In genomic region chr2:118168225-118168624, GRCm38 (mm10) we compare ENCODE assay signal across 19 mouse cellular contexts. TPM values are rescaled to one million over a fixed set of nuclear protein-coding genes. Genes with fewer than 3 reads are reported as not detected.
A peak's percentile ranks its signal among the peaks of the same experiment; 100 is the strongest.
DNase-seq lines count a peak whose midpoint lies in the region; ATAC-seq lines count a peak whose summit lies in the region.
"Had no signal": no experiment of that assay in that cellular context is flagged by ENCODE, and none has a peak within 500 bp of the region (broad histone marks: within the 10 kb centered on the region; RNA-seq: fewer than 3 reads in every experiment).

No protein-coding gene starts in this region.

- WGBS in hindbrain, embryonic 10.5 days, result 87% methylated on average over 1 of the region's 1 CpGs
- WGBS in hindbrain, embryonic 16.5 days, result 72% methylated on average over 1 of the region's 1 CpGs
- 25% methylated on average over 1 of the region's 1 CpGs for WGBS in embryonic facial prominence, embryonic 14.5 days
- WGBS in limb, embryonic 15.5 days, result 23% methylated on average over 1 of the region's 1 CpGs

- H3K4me1 ChIP-seq in hindbrain, embryonic 10.5 days (replicated peaks), result peaks cover 15% of the 10 kb centered on the region
- H3K4me1 ChIP-seq in hindbrain, embryonic 16.5 days (ENCODE audit: control insufficient read depth, insufficient read depth, low read depth, low read length), result no peaks in the 10 kb centered on the region
- no peaks in the 10 kb centered on the region for H3K4me1 ChIP-seq in embryonic facial prominence, embryonic 14.5 days (ENCODE audit: control insufficient read depth, insufficient read depth, low read length)
- peaks cover 12% of the 10 kb centered on the region for H3K4me1 ChIP-seq in limb, embryonic 15.5 days
- H3K4me1 ChIP-seq: forebrain, embryonic 12.5 days; hindbrain, embryonic 15.5 days had no signal

- no peak overlapping the region for H3K4me2 ChIP-seq in hindbrain, embryonic 16.5 days (ENCODE audit: low read length)
- H3K4me2 ChIP-seq in embryonic facial prominence, embryonic 14.5 days (ENCODE audit: low read depth, low read length), result no peak overlapping the region
- no peak overlapping the region for H3K4me2 ChIP-seq in limb, embryonic 15.5 days
- H3K4me2 ChIP-seq: embryonic facial prominence, embryonic 15.5 days; forebrain, embryonic 12.5 days; heart, embryonic 11.5 days; hindbrain, embryonic 15.5 days had no signal

- H3K9me3 ChIP-seq in hindbrain, embryonic 10.5 days, result no peaks in the 10 kb centered on the region
- 0 out of 2 replicates have a peak, but pooled peaks cover 4% of the 10 kb centered on the region for H3K9me3 ChIP-seq in hindbrain, embryonic 16.5 days (ENCODE audit: control insufficient read depth, low read length)
- peaks cover 6% of the 10 kb centered on the region; the same call in 1 of the 2 replicates for H3K9me3 ChIP-seq in embryonic facial prominence, embryonic 14.5 days (ENCODE audit: control insufficient read depth, low read length)
- no peaks in the 10 kb centered on the region for H3K9me3 ChIP-seq in limb, embryonic 15.5 days
- H3K9me3 ChIP-seq: embryonic facial prominence, embryonic 15.5 days; hindbrain, embryonic 15.5 days had no signal

- no peak overlapping the region for H3K9ac ChIP-seq in hindbrain, embryonic 16.5 days (ENCODE audit: low read depth, low read length)
- H3K9ac ChIP-seq in embryonic facial prominence, embryonic 14.5 days (ENCODE audit: low read depth, low read length), result no peak overlapping the region
- H3K9ac ChIP-seq in limb, embryonic 15.5 days, result no peak overlapping the region
- H3K9ac ChIP-seq: embryonic facial prominence, embryonic 15.5 days; forebrain, embryonic 12.5 days; hindbrain, embryonic 15.5 days had no signal

- H3K27ac ChIP-seq in hindbrain, embryonic 10.5 days, result peak overlapping the region; percentile 51; the same call in 1 of the 2 replicates
- H3K27ac ChIP-seq in hindbrain, embryonic 16.5 days (ENCODE audit: low read depth, low read length), result no peak overlapping the region
- peak overlapping the region; percentile 24; the same call in 1 of the 2 replicates for H3K27ac ChIP-seq in embryonic facial prominence, embryonic 14.5 days (replicated peaks; ENCODE audit: low read depth, low read length)
- H3K27ac ChIP-seq in limb, embryonic 15.5 days, result no peak overlapping the region; the same call in 1 of the 2 replicates
- H3K27ac ChIP-seq: embryonic facial prominence, embryonic 15.5 days; forebrain, embryonic 12.5 days; heart, adult 2 months; hindbrain, embryonic 15.5 days had no signal

- no peaks in the 10 kb centered on the region for H3K27me3 ChIP-seq in hindbrain, embryonic 10.5 days (ENCODE audit: insufficient read depth, poor library complexity, severe bottlenecking)
- H3K27me3 ChIP-seq in hindbrain, embryonic 16.5 days (replicated peaks; ENCODE audit: control insufficient read depth, insufficient read depth, low read length), result no peaks in the 10 kb centered on the region
- no peaks in the 10 kb centered on the region for H3K27me3 ChIP-seq in embryonic facial prominence, embryonic 14.5 days (replicated peaks; ENCODE audit: control insufficient read depth, insufficient read depth, low read length)
- no peaks in the 10 kb centered on the region for H3K27me3 ChIP-seq in limb, embryonic 15.5 days
- H3K27me3 ChIP-seq: embryonic facial prominence, embryonic 15.5 days; forebrain, embryonic 12.5 days; hindbrain, embryonic 15.5 days had no signal

- no peak for ATAC-seq in hindbrain, embryonic 16.5 days
- peak; percentile 50; the same call in 1 of the 2 replicates for ATAC-seq in embryonic facial prominence, embryonic 14.5 days (ENCODE audit: low read depth)
- ATAC-seq in limb, embryonic 15.5 days (ENCODE audit: insufficient number of reproducible peaks, low FRiP score, low TSS enrichment, low read depth), result peak; percentile 61; the same call in 1 of the 2 replicates
- ATAC-seq: inflammation-experienced regulatory T-cells, adult 6 months had no signal

- DNase-seq in hindbrain, embryonic 10.5 days (ENCODE audit: low spot score), result no peak
- DNase-seq in 3T3-L1 (ENCODE audit: low read depth, low spot score), result peak; percentile 20
- DNase-seq in embryonic facial prominence, embryonic 14.5 days (ENCODE audit: low spot score), result peak; percentile 45
- DNase-seq in frontal cortex, postnatal 36 days (ENCODE audit: low spot score in 2 of 2), result no peak
- no peak for DNase-seq in c-Kit-positive CD71-positive TER-119-positive erythroid progenitor cells, embryonic 14.5 days (ENCODE audit: low spot score)
- DNase-seq: adrenal gland, adult 8-10 months; adrenal gland, postnatal 36 days; cerebellum, adult 11 months; cerebellum, adult 8-10 months; embryo, embryonic 11 days; gastrocnemius, postnatal 14 days; heart, adult 2 months had no signal

- H3K36me3 ChIP-seq in hindbrain, embryonic 10.5 days, result 0 out of 2 replicates have a peak, but pooled peaks cover 3% of the 10 kb centered on the region
- H3K36me3 ChIP-seq in hindbrain, embryonic 16.5 days (ENCODE audit: control insufficient read depth, insufficient read depth, low read length), result no peaks in the 10 kb centered on the region
- H3K36me3 ChIP-seq in embryonic facial prominence, embryonic 14.5 days (ENCODE audit: control insufficient read depth, insufficient read depth, low read length), result no peaks in the 10 kb centered on the region
- no peaks in the 10 kb centered on the region for H3K36me3 ChIP-seq in limb, embryonic 15.5 days
- H3K36me3 ChIP-seq: embryonic facial prominence, embryonic 15.5 days; forebrain, embryonic 12.5 days; hindbrain, embryonic 15.5 days had no signal

- H3K4me3 ChIP-seq in hindbrain, embryonic 10.5 days, result no peak overlapping the region
- no peak overlapping the region for H3K4me3 ChIP-seq in hindbrain, embryonic 16.5 days (ENCODE audit: low read length)
- no peak overlapping the region for H3K4me3 ChIP-seq in embryonic facial prominence, embryonic 14.5 days (ENCODE audit: low read depth, low read length)
- H3K4me3 ChIP-seq in limb, embryonic 15.5 days, result no peak overlapping the region
- H3K4me3 ChIP-seq: embryonic facial prominence, embryonic 15.5 days; forebrain, embryonic 12.5 days; heart, adult 2 months; hindbrain, embryonic 15.5 days had no signal

RNA-seq across cellular contexts. Expression of gene Thbs1, which starts 56.5 kb away (rescaled TPM):
- 27.3 and 33.8 TPM in 2 replicates for polyA plus RNA-seq in hindbrain, embryonic 10.5 days (2016; fragmentation: Nextera tagmentation; extraction: Ambion mirVana)
- polyA plus RNA-seq in hindbrain, embryonic 16.5 days (2015; fragmentation: Nextera tagmentation; extraction: Ambion mirVana), result 6.2 and 8.9 TPM in 2 replicates
- polyA plus RNA-seq in embryonic facial prominence, embryonic 14.5 days (2014; fragmentation: Nextera tagmentation; extraction: Ambion mirVana), result 77.4 and 86.4 TPM in 2 replicates
- 79.4 and 97.2 TPM in 2 replicates for polyA plus RNA-seq in limb, embryonic 15.5 days (2015; fragmentation: Nextera tagmentation; extraction: Ambion mirVana)

Comparison
In these comparisons a context has a peak if more than half of its experiments do, and no peak if none do; other contexts are left out.
1. H3K27ac ChIP-seq: peak in hindbrain, embryonic 10.5 days (single experiment) and embryonic facial prominence, embryonic 14.5 days (single experiment); none in hindbrain, embryonic 16.5 days (single experiment) and limb, embryonic 15.5 days (single experiment).
2. DNase-seq: peak in 3T3-L1 (single experiment) and embryonic facial prominence, embryonic 14.5 days (single experiment); none in hindbrain, embryonic 10.5 days (single experiment), frontal cortex, postnatal 36 days (0 of 2) and c-Kit-positive CD71-positive TER-119-positive erythroid progenitor cells, embryonic 14.5 days (single experiment).